Comparison of ENCODE assay signal across 29 mouse cellular contexts in genomic region chr15:52858682-52859081, GRCm38 (mm10).
DNase-seq lines count a peak whose midpoint lies in the region; ATAC-seq and TF ChIP-seq lines count a peak whose summit lies in the region.
"Had no signal": no experiment of that assay in that cellular context is flagged by ENCODE, and none has a peak within 500 bp of the region (broad histone marks: within the 10 kb centered on the region; RNA-seq: fewer than 3 reads in every experiment).

No protein-coding gene starts in this region.

- ATAC-seq in frontal cortex, adult (ENCODE audit: low TSS enrichment): peak; percentile 96
- ATAC-seq: activated CD4-positive, CD25-positive, alpha-beta regulatory T cell, adult 4 months; forebrain, embryonic 15.5 days; hindbrain, postnatal 0 days; inflammation-experienced regulatory T-cells, adult 6 months had no signal

- H3K4me3 ChIP-seq in left cerebral cortex, adult 2 months: no peak overlapping the region
- H3K4me3 ChIP-seq: embryonic facial prominence, embryonic 10.5 days; embryonic facial prominence, embryonic 13.5 days; erythroblast, embryonic 14.5 days; forebrain, embryonic 12.5 days; forebrain, embryonic 15.5 days; heart, adult 2 months; heart, embryonic 10.5 days; heart, embryonic 13.5 days had no signal

- intact Hi-C loops in left cerebral cortex, adult 2 months (cut with DNase I): no loop called here

- no peak for TF ChIP-seq CTCF in left cerebral cortex, adult 2 months (IDR thresholded peaks at IDR 0.05)

- H3K27ac ChIP-seq in left cerebral cortex, adult 2 months: peak overlapping the region; percentile 53; the same call in 1 of the 2 replicates
- H3K27ac ChIP-seq: embryonic facial prominence, embryonic 10.5 days; embryonic facial prominence, embryonic 13.5 days; forebrain, embryonic 12.5 days; forebrain, embryonic 15.5 days; heart, adult 2 months; heart, embryonic 10.5 days; heart, embryonic 13.5 days; hindbrain, embryonic 14.5 days; hindbrain, postnatal 0 days had no signal

- DNase-seq in frontal cortex, postnatal 10 days (ENCODE audit: low spot score in 2 of 2): no peak
- no peak for DNase-seq in left cerebral cortex, adult 2 months (ENCODE audit: extremely low spot score in 1 of 2, low spot score in 2 of 2)
- DNase-seq in left cerebral cortex, adult 18-20 months (ENCODE audit: low spot score in 2 of 2): no peak
- DNase-seq in brain, adult 2 months (ENCODE audit: low read depth, low spot score): peak; percentile 56
- no peak for DNase-seq in natural killer cell, adult 2 months (ENCODE audit: low spot score in 2 of 2)
- DNase-seq: adrenal gland, postnatal 10 days; adrenal gland, postnatal 36 days; cerebellum, adult 11 months; cerebellum, adult 2 months; cerebellum, adult 9-11 months; cerebellum, postnatal 25 days; embryo, embryonic 11 days; gastrocnemius, postnatal 10 days; gastrocnemius, postnatal 36 days; heart, adult 2 months; heart, postnatal 14 days; heart, postnatal 4 days had no signal
